Mouse (Mus musculus) adrenal gland, postnatal 10 days (tissue): Measurements from ENCODE around the gene Axin2. TPM values are rescaled to one million over a fixed set of nuclear protein-coding genes. Genes with fewer than 3 reads are reported as not detected.
"Not testable (repeated sequence)": the region's sequence is repeated elsewhere in the genome, so short reads cannot be mapped to it uniquely, and the experiment has no call there.

Experiments used
- DNase-seq: peaks from one replicate; pipeline ENCODE4 v3.0.0; 2021; ENCODE audit warnings: mixed read lengths
- long read RNA-seq, 2 experiments: library from polyadenylated mRNA; stranded (forward); transcript quantifications; one replicate each; pipeline ENCODE4 v2.0.0; 2021
- total RNA-seq, 2 experiments: library from RNA; stranded (reverse); gene quantifications; 2 replicates each; pipeline ENCODE4 v1.2.3; 2021

The Axin2 gene
- total RNA-seq: 10 to 100 TPM; 31.5 to 35.3 TPM
- long read RNA-seq, experiment 1, full-length matches to known transcripts: 1 of 3 reads
- long read RNA-seq, experiment 1, partial matches to known transcripts: 0 of 3 reads
- long read RNA-seq, experiment 1, other reads (novel, unspliced or antisense): 2 of 3 reads
- long read RNA-seq, experiment 2, full-length matches to known transcripts: 1 of 3 reads
- long read RNA-seq, experiment 2, partial matches to known transcripts: 0 of 3 reads
- long read RNA-seq, experiment 2, other reads (novel, unspliced or antisense): 2 of 3 reads

GRCm38 (mm10) chr11:108920158-108920635 is at the start of gene Axin2:
TSS of gene Axin2 (plus strand) at chr11:108920349.
- DNase-seq: peak; percentile 95

GRCm38 (mm10) chr11:108871284-108871683 is 48.9 kb upstream of the Axin2 start:
- DNase-seq: not testable (repeated sequence)

DNA sequence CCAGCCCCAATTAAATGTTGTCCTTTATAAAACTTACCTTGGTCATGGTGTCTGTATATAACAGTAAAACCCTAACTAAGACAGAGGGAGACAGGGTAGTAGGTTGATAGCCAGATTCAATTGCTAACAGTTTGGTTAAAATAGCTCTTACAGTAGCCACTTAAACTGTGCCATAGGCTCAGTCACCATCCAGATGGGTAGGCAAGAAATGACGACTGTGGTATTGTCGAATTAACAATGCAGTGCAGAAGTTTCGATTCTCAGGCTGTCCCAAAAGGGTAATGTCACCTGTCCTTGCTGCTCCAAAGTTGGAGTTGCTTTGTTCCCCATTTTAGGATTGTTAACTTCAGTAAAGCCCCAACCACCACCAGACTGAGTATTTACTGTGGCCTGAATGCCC is 48.4 kb upstream of the Axin2 start:
- no peak for DNase-seq

DNA sequence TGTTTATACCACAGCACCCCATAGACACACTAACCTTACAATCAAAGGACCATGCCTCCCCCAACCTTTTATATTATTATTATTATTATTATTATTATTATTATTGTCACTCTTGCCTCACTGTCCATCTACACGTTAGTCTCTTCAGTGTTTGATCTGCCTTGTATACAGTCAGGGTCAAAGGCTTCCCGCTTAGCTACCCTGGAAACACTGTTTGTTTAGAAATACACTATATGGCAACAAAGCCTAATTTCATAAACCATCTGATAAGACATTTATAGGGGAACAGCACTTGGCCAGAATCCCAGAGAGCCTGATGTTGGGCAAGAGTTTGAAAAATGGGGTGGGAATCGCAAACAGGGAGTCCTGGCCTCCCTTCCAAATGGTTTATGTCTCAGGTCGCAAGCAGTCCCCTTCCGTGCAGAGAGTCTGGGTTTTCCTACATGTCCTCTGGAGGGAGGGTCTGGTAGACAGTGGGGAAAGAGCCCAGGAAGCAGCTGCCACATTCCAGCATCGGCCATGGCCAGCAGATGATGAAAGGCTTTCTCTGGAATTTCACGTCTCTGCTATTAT is 43.4 kb upstream of the Axin2 start:
- DNase-seq: peak; percentile 43

GRCm38 (mm10) chr11:108877520-108877919 is 42.6 kb upstream of the Axin2 start:
- DNase-seq: no peak

GRCm38 (mm10) chr11:108880546-108880945 is 39.6 kb upstream of the Axin2 start:
- no peak for DNase-seq

GRCm38 (mm10) chr11:108881662-108882061 is 38.5 kb upstream of the Axin2 start:
- no peak for DNase-seq

DNA sequence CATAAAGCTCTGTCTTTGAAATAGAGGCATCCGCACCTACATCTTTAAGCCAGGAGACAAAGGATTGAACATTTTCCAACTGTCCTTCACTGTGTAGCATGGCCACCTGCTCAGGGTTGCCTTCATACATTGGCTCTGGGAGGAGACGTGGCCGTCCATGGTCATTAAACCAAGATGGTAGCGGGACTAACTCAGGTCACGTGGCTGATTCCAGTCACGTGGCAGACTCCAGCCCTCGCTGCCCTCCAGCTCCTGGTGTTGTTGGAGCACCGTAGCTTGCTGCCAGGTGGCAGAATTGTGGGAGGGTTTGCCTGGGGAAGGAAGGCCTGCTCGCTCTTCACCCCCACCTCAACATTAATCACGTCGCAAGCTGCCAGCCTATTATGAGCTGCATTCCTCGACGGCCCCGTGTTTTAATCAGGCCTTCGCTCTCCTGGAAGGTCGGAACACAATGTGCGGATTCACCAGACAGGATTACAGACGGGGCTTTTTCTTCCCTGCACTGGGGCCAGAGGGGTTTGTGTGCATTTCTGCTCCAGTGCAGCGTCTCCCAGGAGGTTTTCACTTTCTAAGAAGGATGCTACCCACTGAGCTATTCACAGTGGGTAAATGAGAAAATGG is 34.8 kb upstream of the Axin2 start:
- no peak for DNase-seq

GRCm38 (mm10) chr11:108886060-108886459 is 34.1 kb upstream of the Axin2 start:
- DNase-seq: no peak

GRCm38 (mm10) chr11:108889121-108889520 is 31.0 kb upstream of the Axin2 start:
- peak; percentile 25 for DNase-seq

- no peak for DNase-seq
Measured at GRCm38 (mm10) chr11:108890544-108890943, 29.6 kb upstream of the Axin2 start.

DNA sequence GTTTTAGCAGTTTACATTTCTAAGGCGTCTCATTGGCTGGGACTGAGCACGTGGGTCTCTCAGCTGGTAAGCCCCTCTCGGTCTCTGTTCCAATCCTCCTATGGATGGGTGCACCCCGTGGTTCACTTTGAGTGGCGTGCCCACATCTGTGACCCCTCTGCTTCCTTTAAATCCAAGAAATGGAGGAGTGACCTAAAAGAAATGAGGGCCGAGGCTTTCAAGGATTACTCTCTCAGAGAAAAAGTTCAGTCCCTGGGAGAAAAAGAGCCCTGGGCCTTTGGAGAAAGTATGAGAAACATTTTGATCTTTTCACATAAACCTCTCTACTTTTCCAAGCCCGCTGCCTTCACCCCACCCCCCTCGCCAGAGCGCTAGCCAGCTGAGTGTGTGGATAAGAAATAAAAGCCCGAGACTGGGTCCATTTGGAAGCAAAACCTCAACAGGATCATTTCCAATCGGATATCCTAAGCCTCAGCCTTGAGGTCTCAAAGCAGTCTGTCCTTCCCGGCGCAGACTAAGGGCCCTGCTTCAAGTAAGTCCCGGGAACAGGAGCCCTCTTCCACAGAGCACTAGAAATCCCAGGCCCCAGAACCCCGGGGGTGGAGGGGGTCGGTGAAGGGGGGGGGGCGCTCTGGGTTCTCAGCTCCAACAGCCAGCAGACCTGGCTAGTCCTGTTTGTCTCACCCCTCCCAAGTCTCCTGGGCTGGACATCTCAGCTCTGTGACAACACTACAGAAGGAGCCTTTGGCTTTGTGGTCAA is 28.9 kb upstream of the Axin2 start:
- peak; percentile 65 for DNase-seq

DNA sequence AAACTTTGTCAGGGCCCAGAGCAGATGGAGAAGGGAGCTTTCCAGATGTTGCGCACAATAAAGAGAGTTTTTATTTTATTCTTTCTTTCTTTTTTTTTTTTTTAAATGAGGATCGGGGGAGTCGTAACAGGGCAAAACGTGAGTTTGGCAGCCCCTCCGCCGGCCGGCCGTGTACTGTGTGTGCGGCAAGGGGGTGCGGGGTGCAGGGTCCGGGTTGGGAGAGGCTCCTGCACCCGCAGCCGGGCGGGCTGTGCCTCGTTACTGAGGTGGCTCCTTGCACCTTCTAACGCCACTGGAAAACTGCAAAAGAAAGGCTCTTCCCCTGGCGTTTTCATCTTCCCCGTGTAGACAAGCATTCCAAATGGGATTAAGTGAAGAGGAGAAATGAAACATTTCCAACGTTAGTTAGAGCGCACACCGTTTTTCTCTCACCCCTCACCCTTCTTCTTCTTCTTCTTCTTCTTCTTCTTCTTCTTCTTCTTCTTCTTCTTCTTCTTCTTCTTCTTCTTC is 28.2 kb upstream of the Axin2 start:
- peak; percentile 36 for DNase-seq

GRCm38 (mm10) chr11:108892406-108892805 is 27.7 kb upstream of the Axin2 start:
- DNase-seq: no peak

GRCm38 (mm10) chr11:108893232-108893790 is 26.8 kb upstream of the Axin2 start:
- no peak for DNase-seq

- DNase-seq: no peak
Measured at GRCm38 (mm10) chr11:108893855-108894510, 26.2 kb upstream of the Axin2 start.

GRCm38 (mm10) chr11:108897034-108897433 is 23.1 kb upstream of the Axin2 start:
- DNase-seq: no peak

- DNase-seq: no peak
Measured at GRCm38 (mm10) chr11:108898063-108898462, 22.1 kb upstream of the Axin2 start.

DNA sequence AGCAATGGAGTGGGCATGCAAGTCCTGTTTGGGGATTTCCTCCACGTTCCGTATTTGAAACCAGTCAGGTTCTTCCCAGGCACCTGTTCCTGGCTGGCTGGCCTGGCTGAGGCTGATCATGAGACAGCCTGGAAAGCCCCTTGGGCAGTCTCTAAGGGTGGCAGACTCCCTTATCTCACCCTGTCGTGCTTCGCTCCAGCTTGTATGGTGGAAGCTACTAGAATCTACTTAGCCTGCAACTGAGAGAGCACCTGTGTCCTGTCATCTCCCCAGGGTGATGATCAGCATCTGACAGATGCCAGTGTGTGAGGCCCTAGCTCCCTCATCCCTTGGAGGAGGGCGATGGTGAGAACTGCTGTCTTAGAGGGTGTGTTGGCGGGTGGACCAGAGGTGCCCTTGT is 21.7 kb upstream of the Axin2 start:
- no peak for DNase-seq

- peak; percentile 85 for DNase-seq
Measured at GRCm38 (mm10) chr11:108900718-108901488, 19.2 kb upstream of the Axin2 start.

DNA sequence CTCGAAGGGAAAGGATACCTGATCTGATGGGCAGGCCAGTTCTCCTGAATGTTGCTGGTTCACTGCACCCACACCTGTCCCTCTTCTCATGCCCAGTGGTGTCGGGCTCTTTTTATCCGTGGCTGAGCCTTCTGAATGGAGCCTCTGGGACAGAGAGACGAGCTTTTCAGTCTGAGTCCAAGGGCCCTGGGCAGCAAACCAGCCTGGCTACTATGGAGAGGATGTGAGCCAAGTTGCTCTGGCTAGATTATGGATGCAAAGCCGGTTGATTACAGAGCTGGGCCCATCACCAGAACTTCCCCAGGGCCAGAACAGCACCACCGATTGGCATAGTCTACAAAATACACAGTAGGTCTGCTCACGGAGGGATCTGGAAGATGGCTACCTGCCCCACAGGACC is 18.5 kb upstream of the Axin2 start:
- DNase-seq: no peak
